Mouse (Mus musculus) megakaryocyte, embryonic 14.5 days (primary cell): Measurements from ENCODE around the gene Sv2c. TPM values are rescaled to one million over a fixed set of nuclear protein-coding genes. Genes with fewer than 3 reads are reported as not detected.
A peak's percentile ranks its signal among the peaks of the same experiment; 100 is the strongest.

ENCODE experiments used
- H3K27me3 ChIP-seq: replicated peaks from 2 replicates; pipeline ENCODE3; 2012; ENCODE audit warnings: inconsistent platforms
- H3K36me3 ChIP-seq: replicated peaks from 2 replicates; pipeline ENCODE3; 2012; ENCODE audit warnings: low read length, inconsistent platforms, mixed read lengths
- H3K4me1 ChIP-seq: 2 replicates; pipeline ENCODE4 v1.6.1; 2012; ENCODE audit warnings: inconsistent platforms
- H3K4me3 ChIP-seq: replicated peaks from 2 replicates; pipeline ENCODE3; 2012; ENCODE audit warnings: moderate library complexity, mild to moderate bottlenecking, inconsistent platforms
- H3K9me3 ChIP-seq: 2 replicates; pipeline ENCODE4 v1.6.1; 2012; ENCODE audit warnings: inconsistent platforms
- FLI1 ChIP-seq: IDR thresholded peaks from 2 replicates; pipeline ENCODE4 v1.6.1; 2012; ENCODE audit warnings: low read length, inconsistent platforms, mixed read lengths
- GATA1 ChIP-seq: IDR thresholded peaks from 3 replicates; pipeline ENCODE4 v1.6.1; 2012; ENCODE audit warnings: mixed read lengths, low read length, inconsistent platforms, borderline replicate concordance
- polyA plus RNA-seq: library from polyadenylated mRNA; stranded (reverse); fragments of >175 nt; gene quantifications from 2 replicates; pipeline ENCODE4 v1.2.3, GENCODE M21; 2012; ENCODE audit warnings: low replicate concordance; ENCODE audit not compliant: insufficient read depth

Sv2c gene
- 0.47 TPM in 1 of 2 replicates, not detected in the other for polyA plus RNA-seq

DNA sequence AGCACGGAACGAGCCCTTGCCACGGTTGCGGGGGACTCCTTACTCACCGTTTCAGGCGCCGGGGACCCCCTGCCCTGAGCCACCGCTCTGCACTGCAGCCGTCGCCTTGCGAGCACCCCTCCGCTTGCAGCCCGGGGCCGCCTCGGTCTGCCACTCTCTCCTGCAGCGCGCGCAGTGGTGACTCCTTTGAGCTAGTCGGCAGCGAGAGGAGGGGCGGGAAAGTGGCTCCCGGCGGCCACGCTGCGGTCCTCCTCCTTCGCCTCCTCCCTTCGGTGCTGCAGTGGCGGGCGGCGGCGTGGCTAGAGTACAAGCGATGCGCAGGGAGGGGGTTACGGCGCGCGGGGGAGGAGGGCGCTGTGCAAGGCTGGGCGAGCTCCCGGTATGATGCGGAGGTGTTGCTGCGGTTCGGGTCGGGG is at the start of gene Sv2c:
Gene Sv2c (minus strand): TSS at position 177 of the 416 bp plus-strand sequence.
- Histone ChIP-seq H3K4me1 (peaks cover 17% of the 10 kb centered on the region), H3K9me3 (no peaks in the 10 kb centered on the region), H3K36me3 (no peaks in the 10 kb centered on the region), H3K27me3 (peaks cover 70% of the 10 kb centered on the region), H3K4me3 (peak within 1 kb of the TSS; percentile 67)
- no peak for TF ChIP-seq GATA1
- TF ChIP-seq FLI1, result no peak

DNA sequence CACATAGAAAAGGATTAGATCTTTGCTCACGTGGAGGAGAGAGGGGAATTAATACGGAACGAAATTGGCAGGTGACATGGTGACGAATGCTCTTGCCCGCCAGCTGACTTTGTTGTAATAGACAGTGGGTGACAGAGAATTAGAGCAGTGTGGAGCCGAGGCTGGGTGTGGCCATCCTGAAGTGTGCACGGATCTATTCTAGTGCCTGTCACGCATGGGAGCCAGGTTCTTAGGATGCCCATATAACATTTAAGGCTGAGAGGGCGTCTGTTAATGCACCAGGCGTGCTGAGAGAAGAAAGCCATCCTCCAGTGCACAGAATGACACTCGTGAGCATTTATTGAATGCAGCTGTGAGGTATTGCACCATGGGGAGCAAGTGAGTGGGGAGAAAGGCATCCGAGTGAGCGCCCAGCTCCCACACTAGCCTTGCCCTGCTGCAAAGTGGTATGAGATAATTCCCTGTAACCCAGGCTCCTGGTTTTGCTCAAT is 48.3 kb upstream of the Sv2c start:
- Histone ChIP-seq H3K9me3 (no peaks in the 10 kb centered on the region), H3K4me1 (no peaks in the 10 kb centered on the region), H3K27me3 (no peaks in the 10 kb centered on the region), H3K36me3 (no peaks in the 10 kb centered on the region), H3K4me3 (no peak overlapping the region)
- no peak for TF ChIP-seq GATA1
- TF ChIP-seq FLI1, result no peak

DNA sequence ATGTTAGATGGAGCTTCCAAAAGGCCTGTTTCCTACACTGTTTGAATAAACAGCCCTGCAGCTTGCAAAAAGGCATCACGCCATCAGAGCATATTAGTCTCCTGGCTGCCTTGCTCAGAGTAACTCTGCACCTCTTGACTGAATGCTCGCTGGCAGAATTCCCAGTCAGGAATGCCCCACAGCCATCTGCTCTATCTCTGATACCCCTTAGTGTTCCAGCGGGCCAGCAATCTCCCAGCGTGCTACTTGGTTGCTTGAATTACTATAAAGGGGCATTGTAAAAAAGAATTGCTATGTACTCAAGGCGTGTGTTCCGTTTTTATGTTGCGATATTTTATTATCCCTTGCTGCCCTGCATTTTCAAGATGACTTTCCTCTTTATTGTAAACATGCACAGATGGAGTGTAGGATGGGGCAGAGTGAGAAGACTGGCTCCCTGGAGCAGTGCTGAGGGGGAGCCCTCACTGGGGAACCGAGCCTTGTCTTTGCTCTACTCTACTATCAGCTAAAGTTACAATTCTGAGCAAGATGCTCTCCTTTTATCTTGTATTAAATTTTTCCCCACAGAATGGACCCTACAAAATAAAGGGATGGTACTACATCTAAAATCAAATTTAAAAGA is 43.3 kb upstream of the Sv2c start:
- Histone ChIP-seq H3K9me3 (no peaks in the 10 kb centered on the region), H3K4me3 (no peak overlapping the region), H3K4me1 (no peaks in the 10 kb centered on the region), H3K36me3 (no peaks in the 10 kb centered on the region), H3K27me3 (peaks cover 3% of the 10 kb centered on the region)
- TF ChIP-seq FLI1 (no peak), GATA1 (no peak)

DNA sequence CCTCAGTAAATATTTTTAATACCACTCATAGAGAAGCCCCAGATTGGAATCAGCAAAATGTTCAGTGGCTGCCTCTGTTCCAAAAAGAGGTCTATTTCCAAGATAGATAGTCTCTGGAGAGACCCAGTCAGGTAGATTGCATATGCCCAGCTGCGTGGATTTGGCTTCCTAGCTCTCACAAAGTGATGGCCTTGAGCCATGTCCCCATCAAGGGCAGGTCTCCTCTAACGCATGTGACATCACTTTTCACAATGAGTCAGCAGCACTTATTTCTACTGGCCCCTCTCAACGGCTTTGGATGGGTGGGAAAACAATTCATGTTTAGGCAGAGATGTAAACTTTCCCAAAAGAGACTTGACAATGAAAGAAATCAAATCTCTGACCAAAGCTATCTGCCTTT is 41.3 kb upstream of the Sv2c start:
- H3K9me3 ChIP-seq, result no peaks in the 10 kb centered on the region
- no peak for TF ChIP-seq FLI1
- TF ChIP-seq GATA1, result no peak
- H3K27me3 ChIP-seq, result peaks cover 5% of the 10 kb centered on the region
- no peak overlapping the region for H3K4me3 ChIP-seq
- H3K36me3 ChIP-seq, result no peaks in the 10 kb centered on the region
- no peaks in the 10 kb centered on the region for H3K4me1 ChIP-seq

DNA sequence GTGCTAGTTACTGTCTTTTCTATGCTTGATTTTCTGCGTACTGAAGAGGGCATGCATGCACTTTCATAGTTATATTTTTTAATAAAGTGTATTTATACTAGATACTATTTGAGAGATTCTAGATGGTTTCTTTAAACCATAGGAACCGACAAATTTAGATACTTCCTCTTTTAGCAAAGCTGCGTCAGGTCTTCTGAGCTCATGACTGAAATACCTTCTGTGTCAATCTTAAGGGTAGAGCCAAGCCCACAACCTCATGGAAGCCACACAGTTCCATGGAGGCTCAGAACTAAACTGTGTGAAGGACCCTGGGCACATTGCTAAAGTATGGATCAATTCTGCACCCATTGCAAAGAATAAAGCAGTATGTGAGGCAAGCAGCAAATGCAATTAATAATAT is 39.9 kb upstream of the Sv2c start:
- Histone ChIP-seq H3K27me3 (peaks cover 5% of the 10 kb centered on the region), H3K4me1 (no peaks in the 10 kb centered on the region), H3K9me3 (no peaks in the 10 kb centered on the region), H3K36me3 (no peaks in the 10 kb centered on the region), H3K4me3 (no peak overlapping the region)
- TF ChIP-seq FLI1, result no peak
- TF ChIP-seq GATA1, result no peak

DNA sequence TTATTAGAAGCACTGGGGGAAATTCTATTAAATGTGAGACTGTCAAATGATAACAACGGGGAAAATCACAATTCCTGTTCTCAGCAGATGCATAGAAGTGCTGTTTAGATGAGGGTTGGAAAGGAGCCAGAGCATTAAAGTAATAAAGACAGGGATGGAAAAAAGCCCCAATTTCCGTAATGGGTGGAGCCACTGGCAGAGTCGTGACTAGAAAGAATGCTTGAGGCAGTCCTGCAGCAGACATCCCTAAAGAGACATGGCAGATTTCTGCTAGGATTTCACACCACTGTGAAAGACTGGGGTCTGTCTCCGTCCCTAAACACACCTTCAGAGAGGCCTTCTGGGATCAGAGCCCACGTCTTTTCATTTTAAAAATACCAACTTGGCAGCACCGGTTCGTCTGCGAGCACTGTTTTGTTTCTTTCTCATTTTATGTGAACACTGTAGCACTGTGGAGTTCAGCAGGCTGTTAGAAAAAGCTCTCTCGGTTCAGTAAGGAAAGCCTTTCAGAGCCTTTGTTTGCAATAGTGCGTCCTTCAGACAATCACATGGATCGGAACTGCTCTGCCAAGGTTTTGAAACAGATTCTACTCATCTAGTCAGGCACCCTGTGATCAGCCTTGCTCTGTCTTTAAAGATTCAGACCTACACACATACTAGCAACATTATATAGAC is 36.8 kb upstream of the Sv2c start:
- no peaks in the 10 kb centered on the region for H3K9me3 ChIP-seq
- TF ChIP-seq GATA1, result no peak
- TF ChIP-seq FLI1, result no peak

DNA sequence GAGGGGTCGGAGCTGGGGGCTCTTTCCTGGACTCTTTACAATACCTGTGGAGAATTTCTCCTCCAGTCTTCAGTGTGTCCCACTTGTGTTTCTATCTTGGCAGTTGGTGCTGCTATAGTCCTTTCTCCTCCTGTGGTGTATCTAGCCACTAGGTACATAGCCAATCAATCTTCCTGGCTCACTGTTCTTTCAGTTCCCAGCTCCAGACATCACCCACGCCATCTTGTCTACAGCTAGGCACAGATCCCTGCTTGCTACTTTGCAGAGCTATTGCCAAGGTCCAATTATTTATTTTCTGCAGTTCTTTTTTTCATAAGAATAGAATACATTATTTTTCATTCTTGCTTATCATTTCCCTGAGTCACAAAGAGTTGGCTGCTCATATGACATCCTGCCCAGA is 34.2 kb upstream of the Sv2c start:
- no peak overlapping the region for H3K4me3 ChIP-seq
- H3K36me3 ChIP-seq, result no peaks in the 10 kb centered on the region
- H3K27me3 ChIP-seq, result peaks cover 2% of the 10 kb centered on the region
- TF ChIP-seq FLI1 (no peak), GATA1 (no peak)
- H3K4me1 ChIP-seq, result no peaks in the 10 kb centered on the region
- no peaks in the 10 kb centered on the region for H3K9me3 ChIP-seq

More for the DNA sequence above, 36.8 kb upstream of the Sv2c start:
- Histone ChIP-seq H3K36me3 (no peaks in the 10 kb centered on the region), H3K4me1 (no peaks in the 10 kb centered on the region), H3K27me3 (peaks cover 5% of the 10 kb centered on the region), H3K4me3 (no peak overlapping the region)

DNA sequence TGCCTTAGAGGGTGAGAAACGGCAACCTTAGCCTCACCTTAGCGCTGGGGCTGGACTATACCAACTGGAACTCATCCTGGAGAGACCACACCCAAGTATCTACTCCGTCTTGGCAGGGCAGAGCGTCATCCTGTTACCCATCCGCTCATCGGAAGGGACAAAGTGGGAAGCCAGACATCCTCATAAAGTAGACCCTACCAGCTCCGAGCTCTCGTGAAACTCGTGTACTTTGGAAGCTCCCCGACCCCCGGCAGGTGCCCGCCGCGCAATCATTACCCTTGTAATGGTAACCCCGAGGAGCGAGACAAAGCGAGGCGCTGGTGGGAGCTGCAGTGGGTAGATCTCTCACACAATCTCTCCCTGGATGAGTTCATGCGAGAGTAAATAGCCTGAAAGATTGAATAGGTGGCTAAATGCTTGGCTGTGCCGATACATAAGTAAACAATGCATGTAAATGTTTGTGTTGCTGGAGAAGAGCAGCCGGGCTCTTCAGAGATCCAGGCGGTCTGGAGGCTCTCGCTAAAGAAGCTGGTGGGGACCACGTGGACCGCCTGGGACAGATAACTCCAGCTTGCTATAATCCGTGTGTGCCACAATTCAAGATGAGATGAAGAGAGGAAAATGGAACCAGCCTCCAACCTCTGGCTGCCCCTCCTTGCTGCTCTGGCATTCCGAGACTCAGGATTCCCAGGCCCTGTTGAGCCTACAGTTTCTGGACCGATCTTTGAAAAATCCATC is 1.2 kb upstream of the Sv2c start:
- Histone ChIP-seq H3K9me3 (no peaks in the 10 kb centered on the region), H3K4me3 (no peak overlapping the region), H3K4me1 (peaks cover 17% of the 10 kb centered on the region), H3K27me3 (peaks cover 65% of the 10 kb centered on the region), H3K36me3 (no peaks in the 10 kb centered on the region)
- TF ChIP-seq GATA1, result no peak
- no peak for TF ChIP-seq FLI1

DNA sequence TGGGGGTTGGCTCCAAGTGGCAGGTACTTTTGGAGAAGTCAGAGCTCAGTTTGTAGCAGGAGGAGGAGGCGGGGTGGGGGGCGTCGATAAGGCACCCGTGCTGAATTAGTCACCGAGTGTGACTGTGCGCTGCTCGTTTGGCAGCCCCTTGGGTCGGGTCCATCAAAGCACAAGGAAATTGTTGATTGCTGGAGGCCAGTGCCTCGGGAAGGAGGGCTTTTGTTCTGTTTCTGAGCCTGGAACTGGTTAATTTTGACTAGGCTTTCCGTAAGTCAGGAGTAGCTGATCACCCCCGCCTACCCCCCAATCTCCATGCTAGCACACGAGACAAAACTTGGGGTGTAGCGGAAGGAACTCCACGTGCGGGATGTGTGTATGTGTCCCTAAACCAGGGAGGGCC is 456 bp upstream of the Sv2c start:
- Histone ChIP-seq H3K9me3 (no peaks in the 10 kb centered on the region), H3K27me3 (peaks cover 67% of the 10 kb centered on the region), H3K4me1 (peaks cover 17% of the 10 kb centered on the region), H3K36me3 (no peaks in the 10 kb centered on the region), H3K4me3 (no peak overlapping the region)
- TF ChIP-seq GATA1, result no peak
- no peak for TF ChIP-seq FLI1

DNA sequence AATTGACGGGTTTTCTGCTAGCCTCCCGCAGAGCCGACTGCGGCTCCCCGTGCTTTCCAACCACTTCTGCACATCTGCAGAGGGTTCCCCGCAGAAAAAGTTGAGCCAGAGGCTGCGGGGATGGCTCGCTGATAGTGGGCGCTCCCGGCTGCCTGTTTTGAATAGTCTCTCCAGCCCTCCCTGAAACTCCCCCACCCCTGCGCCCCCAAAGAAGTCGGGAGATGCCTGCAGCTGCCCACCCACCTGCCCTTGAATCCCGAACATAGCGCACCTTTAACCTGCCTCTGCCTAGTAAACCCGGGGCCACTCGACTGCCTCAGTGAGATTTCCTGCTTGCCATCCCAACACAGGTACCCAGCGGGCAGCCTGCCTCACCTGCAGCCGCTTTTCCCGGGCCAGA is 466 bp downstream of the Sv2c start:
- TF ChIP-seq FLI1 (no peak), GATA1 (no peak)
- no peak overlapping the region for H3K4me3 ChIP-seq
- no peaks in the 10 kb centered on the region for H3K36me3 ChIP-seq
- no peaks in the 10 kb centered on the region for H3K9me3 ChIP-seq
- peaks cover 74% of the 10 kb centered on the region for H3K27me3 ChIP-seq
- H3K4me1 ChIP-seq, result peaks cover 17% of the 10 kb centered on the region
